Mouse (Mus musculus) telencephalon, adult 2 months (tissue): ENCODE measurements around the gene Mtf2.
"Not testable (repeated sequence)": the region's sequence is repeated elsewhere in the genome, so short reads cannot be mapped to it uniquely, and the experiment has no call there.

Source experiments
- DNase-seq: peaks from one replicate; pipeline ENCODE4 v3.0.0-alpha.2; 2011; ENCODE audit warnings: low read depth, low spot score

Gene Mtf2

GRCm38 (mm10) chr5:108082380-108082779, 16.9 kb downstream of the Mtf2 start:
- no peak for DNase-seq

DNA sequence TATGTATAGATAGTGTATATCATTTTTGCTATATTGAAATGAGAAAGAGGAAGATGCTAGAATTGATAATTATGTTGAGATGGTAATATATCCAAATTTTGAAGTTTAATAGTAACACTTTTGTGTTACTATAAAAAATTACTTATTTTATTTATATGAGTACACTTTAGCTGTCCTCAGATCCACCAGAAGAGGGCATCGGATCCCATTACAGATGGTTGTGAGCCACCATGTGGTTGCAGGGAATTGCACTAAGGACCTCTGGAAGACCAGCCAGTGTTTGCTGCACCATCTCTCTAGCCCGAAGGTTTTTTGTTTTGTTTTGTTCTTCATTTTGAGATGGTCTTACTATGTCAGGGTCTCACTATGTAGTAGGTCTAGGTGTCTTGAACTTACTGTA, 20.0 kb downstream of the Mtf2 start:
- no peak for DNase-seq

- not testable (repeated sequence) for DNase-seq
Observed at GRCm38 (mm10) chr5:108092731-108093130, 27.3 kb downstream of the Mtf2 start.

- no peak for DNase-seq
Observed at GRCm38 (mm10) chr5:108097676-108098075, 32.2 kb downstream of the Mtf2 start.

- DNase-seq: no peak
Observed at GRCm38 (mm10) chr5:108100196-108100595, 34.7 kb downstream of the Mtf2 start.

GRCm38 (mm10) chr5:108104306-108104705, 38.8 kb downstream of the Mtf2 start:
- no peak for DNase-seq

DNA sequence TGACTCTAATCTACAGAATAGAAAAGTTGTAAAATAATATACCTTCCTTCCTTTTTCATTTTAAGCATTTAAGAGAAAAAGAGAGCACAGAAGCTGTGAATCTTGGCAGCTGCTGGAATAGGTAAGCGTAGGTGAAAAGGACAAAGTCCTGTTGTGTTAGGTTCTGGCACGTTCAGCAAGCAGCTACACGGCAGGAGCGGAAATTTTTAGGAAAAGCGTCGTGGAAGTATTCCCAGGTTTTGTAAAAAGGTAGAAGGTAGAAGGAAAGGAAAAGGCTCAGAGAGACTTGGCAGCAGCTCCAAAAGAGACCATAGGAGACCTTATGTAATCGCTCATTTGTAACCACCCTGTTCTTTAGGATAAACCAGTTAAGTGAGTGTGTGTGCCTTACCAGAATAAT, 43.9 kb downstream of the Mtf2 start:
- DNase-seq: peak; percentile 17

GRCm38 (mm10) chr5:108117693-108118092, 52.2 kb downstream of the Mtf2 start:
- DNase-seq: no peak

GRCm38 (mm10) chr5:108120221-108120900, 54.9 kb downstream of the Mtf2 start:
- no peak for DNase-seq

GRCm38 (mm10) chr5:108131849-108132440, 66.5 kb downstream of the Mtf2 start:
- no peak for DNase-seq

- DNase-seq: peak; percentile 98
Observed at GRCm38 (mm10) chr5:108132441-108133243, 67.2 kb downstream of the Mtf2 start, which contains the start of the genes Tmed5 and Ccdc18. Gene Tmed5 (minus strand): TSS chr5:108132620. Gene Ccdc18 (plus strand): TSS chr5:108132875.

GRCm38 (mm10) chr5:108152592-108152991, 87.1 kb downstream of the Mtf2 start:
- DNase-seq: no peak
